Mouse (Mus musculus) brain, embryonic 18.5 days (tissue): ENCODE measurements around the gene Trpc3.
"Not testable (repeated sequence)": the region's sequence is repeated elsewhere in the genome, so short reads cannot be mapped to it uniquely, and the experiment has no call there.

ENCODE experiments used
- DNase-seq: peaks from one replicate; pipeline ENCODE4 v3.0.0-alpha.2; 2012; ENCODE audit warnings: low read depth, low spot score

Trpc3 gene

GRCm38 (mm10) chr3:36689392-36690291 is at the start of gene Trpc3:
Trpc3 (minus strand) TSS chr3:36690167.
- peak; percentile 55 for DNase-seq

- DNase-seq = no peak
Observed at GRCm38 (mm10) chr3:36738071-36738470, 48.1 kb upstream of the Trpc3 start.

- DNase-seq = no peak
Observed at GRCm38 (mm10) chr3:36733075-36733474, 43.1 kb upstream of the Trpc3 start.

GRCm38 (mm10) chr3:36726545-36726944 is 36.6 kb upstream of the Trpc3 start:
- DNase-seq = no peak

- no peak for DNase-seq
Observed at GRCm38 (mm10) chr3:36721850-36722249, 31.9 kb upstream of the Trpc3 start.

- DNase-seq = no peak
Observed at GRCm38 (mm10) chr3:36709521-36709920, 19.6 kb upstream of the Trpc3 start.

GRCm38 (mm10) chr3:36690292-36690650 is 304 bp upstream of the Trpc3 start:
- DNase-seq = no peak

GRCm38 (mm10) chr3:36688874-36689273 is 1.1 kb downstream of the Trpc3 start:
- DNase-seq = peak; percentile 22

GRCm38 (mm10) chr3:36675822-36676221 is 14.1 kb downstream of the Trpc3 start:
- DNase-seq = no peak

GRCm38 (mm10) chr3:36667814-36668213 is 22.2 kb downstream of the Trpc3 start:
- no peak for DNase-seq

- DNase-seq = not testable (repeated sequence)
Observed at GRCm38 (mm10) chr3:36645245-36645559, 44.8 kb downstream of the Trpc3 start.

GRCm38 (mm10) chr3:36644554-36645244 is 45.3 kb downstream of the Trpc3 start:
- no peak for DNase-seq

- no peak for DNase-seq
Observed at GRCm38 (mm10) chr3:36643354-36643753, 46.6 kb downstream of the Trpc3 start.

- no peak for DNase-seq
Observed at GRCm38 (mm10) chr3:36642736-36643135, 47.2 kb downstream of the Trpc3 start.

GRCm38 (mm10) chr3:36640787-36641186 is 49.2 kb downstream of the Trpc3 start:
- DNase-seq = no peak

- DNase-seq = no peak
Observed at GRCm38 (mm10) chr3:36635449-36635848, 54.5 kb downstream of the Trpc3 start.

GRCm38 (mm10) chr3:36626803-36627202 is 63.2 kb downstream of the Trpc3 start:
- no peak for DNase-seq

- no peak for DNase-seq
Observed at GRCm38 (mm10) chr3:36618181-36618580, 71.8 kb downstream of the Trpc3 start.

- DNase-seq = no peak
Observed at GRCm38 (mm10) chr3:36613908-36614255, 76.1 kb downstream of the Trpc3 start.

GRCm38 (mm10) chr3:36613202-36613907 is 76.6 kb downstream of the Trpc3 start, which contains the start of gene Bbs7:
Bbs7 (minus strand) TSS chr3:36613477.
- DNase-seq = peak; percentile 91

GRCm38 (mm10) chr3:36612687-36613086 is 77.3 kb downstream of the Trpc3 start:
- DNase-seq = no peak
